ENCODE assay signal across 10 mouse cellular contexts in genomic region chr2:172043235-172043610, GRCm38 (mm10). TPM values are rescaled to one million over a fixed set of nuclear protein-coding genes. Genes with fewer than 3 reads are reported as not detected.
DNase-seq lines count a peak whose midpoint lies in the region; ATAC-seq lines count a peak whose summit lies in the region.
"Had no signal": no experiment of that assay in that cellular context is flagged by ENCODE, and none has a peak within 500 bp of the region (broad histone marks: within the 10 kb centered on the region; RNA-seq: fewer than 3 reads in every experiment).

Cbln4 (minus strand) TSS chr2:172043466.

- no peak for ATAC-seq in heart, embryonic 15.5 days (replicated peaks; ENCODE audit: insufficient number of reproducible peaks, insufficient read depth, low FRiP score, low read depth)
- no peak for ATAC-seq in intestine, embryonic 15.5 days
- ATAC-seq in neural tube, embryonic 12.5 days (ENCODE audit: low FRiP score, low read depth), result no peak

- no peak for DNase-seq in heart, postnatal 10 days
- peak; percentile 16 for DNase-seq in embryo, embryonic 11 days
- DNase-seq in thymus, postnatal 36 days, result no peak
- DNase-seq in urinary bladder, postnatal 25 days (ENCODE audit: low spot score), result no peak
- no peak for DNase-seq in lung, postnatal 4 days

- H3K36me3 ChIP-seq in heart, embryonic 15.5 days, result no peaks in the 10 kb centered on the region
- no peaks in the 10 kb centered on the region for H3K36me3 ChIP-seq in intestine, embryonic 15.5 days
- H3K36me3 ChIP-seq in neural tube, embryonic 12.5 days, result no peaks in the 10 kb centered on the region

- H3K9ac ChIP-seq in heart, embryonic 15.5 days, result no peak within 1 kb of the TSS
- H3K9ac ChIP-seq in intestine, embryonic 15.5 days, result no peak within 1 kb of the TSS
- H3K9ac ChIP-seq in neural tube, embryonic 12.5 days, result peak within 1 kb of the TSS; percentile 63
- H3K9ac ChIP-seq: liver, embryonic 14.5 days had no signal

- H3K27ac ChIP-seq in heart, embryonic 15.5 days, result no peak within 1 kb of the TSS
- no peak within 1 kb of the TSS for H3K27ac ChIP-seq in intestine, embryonic 15.5 days
- no peak within 1 kb of the TSS for H3K27ac ChIP-seq in neural tube, embryonic 12.5 days
- H3K27ac ChIP-seq: liver, embryonic 14.5 days had no signal

- H3K4me1 ChIP-seq in heart, embryonic 15.5 days (replicated peaks), result peaks cover 19% of the 10 kb centered on the region
- H3K4me1 ChIP-seq in intestine, embryonic 15.5 days (replicated peaks), result peaks cover 13% of the 10 kb centered on the region; the same call in 1 of the 2 replicates
- peaks cover 30% of the 10 kb centered on the region for H3K4me1 ChIP-seq in neural tube, embryonic 12.5 days

- H3K9me3 ChIP-seq in heart, embryonic 15.5 days (replicated peaks), result no peaks in the 10 kb centered on the region
- H3K9me3 ChIP-seq in intestine, embryonic 15.5 days, result no peaks in the 10 kb centered on the region
- no peaks in the 10 kb centered on the region for H3K9me3 ChIP-seq in neural tube, embryonic 12.5 days

- intact Hi-C loops in heart, postnatal 10 days (cut with DNase I), result no loop called here

- peak within 1 kb of the TSS; percentile 50 for H3K4me2 ChIP-seq in heart, embryonic 15.5 days
- H3K4me2 ChIP-seq in intestine, embryonic 15.5 days (replicated peaks), result peak within 1 kb of the TSS; percentile 48
- H3K4me2 ChIP-seq in neural tube, embryonic 12.5 days (replicated peaks), result peak within 1 kb of the TSS; percentile 82

- H3K27me3 ChIP-seq in heart, embryonic 15.5 days, result peaks cover 58% of the 10 kb centered on the region
- H3K27me3 ChIP-seq in intestine, embryonic 15.5 days (replicated peaks), result peaks cover 41% of the 10 kb centered on the region
- peaks cover 47% of the 10 kb centered on the region for H3K27me3 ChIP-seq in neural tube, embryonic 12.5 days (replicated peaks)

- H3K4me3 ChIP-seq in heart, embryonic 15.5 days, result peak within 1 kb of the TSS; percentile 22
- peak within 1 kb of the TSS; percentile 19 for H3K4me3 ChIP-seq in intestine, embryonic 15.5 days (replicated peaks)
- peak within 1 kb of the TSS; percentile 35 for H3K4me3 ChIP-seq in neural tube, embryonic 12.5 days
- H3K4me3 ChIP-seq: erythroblast, embryonic 14.5 days had no signal

- 1% methylated on average over 23 of the region's 23 CpGs for WGBS in heart, embryonic 15.5 days
- WGBS in intestine, embryonic 15.5 days, result 1% methylated on average over 23 of the region's 23 CpGs
- WGBS in neural tube, embryonic 12.5 days, result under 1% methylated on average over 23 of the region's 23 CpGs

RNA-seq across cellular contexts. Expression of gene Cbln4, which starts in this region (rescaled TPM):
- 0.08 TPM in 2 replicates for polyA plus RNA-seq in heart, embryonic 15.5 days (2015; fragmentation: Nextera tagmentation; extraction: Ambion mirVana)
- not detected for total RNA-seq in heart, postnatal 10 days (2021)
- polyA plus RNA-seq in intestine, embryonic 15.5 days (2015; fragmentation: Nextera tagmentation; extraction: Ambion mirVana), result 0.05 and 0.15 TPM in 2 replicates
- 6.9 and 8.9 TPM in 2 replicates for polyA plus RNA-seq in neural tube, embryonic 12.5 days (2016; fragmentation: Nextera tagmentation; extraction: Ambion mirVana)
